Mouse (Mus musculus) right cerebral cortex, postnatal 36 days (tissue): ENCODE data around the gene Pgr.

Experiments used
- DNase-seq, 2 experiments: peaks; one replicate each; pipeline ENCODE4 v3.0.0; 2022; ENCODE audit warnings: low spot score in 2 of 2, mixed read lengths in 1 of 2

The Pgr gene

DNA sequence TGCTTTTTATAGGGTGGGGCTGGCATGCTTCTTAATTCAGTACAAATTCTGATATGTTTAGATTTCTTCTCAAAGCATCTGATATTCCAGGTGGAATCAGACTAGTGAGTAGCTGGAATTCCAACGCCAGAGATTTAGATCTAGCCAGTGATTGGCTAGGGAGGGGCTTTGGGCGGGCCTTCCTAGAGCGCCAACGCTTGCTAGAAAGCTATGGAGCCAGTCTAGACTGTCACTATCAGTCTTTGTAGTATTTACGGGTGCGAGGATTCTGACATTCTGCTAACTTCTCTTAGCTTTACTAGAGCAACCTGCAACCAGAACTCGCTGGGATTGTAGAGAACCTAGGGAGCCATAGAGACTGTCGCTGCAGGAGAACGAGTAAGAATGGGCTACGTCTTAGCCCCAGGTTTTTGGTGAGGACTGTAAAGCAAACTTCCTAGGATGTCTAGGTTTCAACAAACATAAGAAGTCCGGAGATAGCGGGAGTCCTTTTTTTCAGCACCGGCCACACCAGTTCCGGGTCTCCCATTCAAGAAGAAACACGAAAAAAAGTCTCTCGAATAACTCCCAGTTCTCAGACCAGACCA is at the start of gene Pgr:
Gene Pgr, plus strand, starts transcription at position 218 of the 587 bp plus-strand sequence.
- peak; percentile 8 to 44 for DNase-seq

DNA sequence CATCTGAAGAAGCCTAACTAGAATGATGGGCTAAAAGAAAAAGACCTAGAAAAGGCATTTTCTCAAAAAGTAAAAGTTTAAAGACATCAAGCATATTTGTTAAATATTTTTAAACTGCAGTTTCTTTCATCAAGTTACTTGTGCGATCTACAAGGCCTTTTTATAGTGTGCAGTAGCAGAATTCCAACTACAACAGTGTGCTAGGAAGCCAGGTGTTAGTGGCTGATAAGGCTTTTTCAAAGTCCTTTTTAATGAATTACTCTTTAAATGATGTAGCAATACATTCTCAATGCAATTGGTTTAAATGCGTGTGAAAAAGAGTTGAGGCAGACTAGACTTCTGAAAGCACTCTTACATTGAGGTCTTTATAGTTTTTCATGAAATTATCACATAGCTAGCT is 42.2 kb upstream of the Pgr start:
- no peak for DNase-seq

DNA sequence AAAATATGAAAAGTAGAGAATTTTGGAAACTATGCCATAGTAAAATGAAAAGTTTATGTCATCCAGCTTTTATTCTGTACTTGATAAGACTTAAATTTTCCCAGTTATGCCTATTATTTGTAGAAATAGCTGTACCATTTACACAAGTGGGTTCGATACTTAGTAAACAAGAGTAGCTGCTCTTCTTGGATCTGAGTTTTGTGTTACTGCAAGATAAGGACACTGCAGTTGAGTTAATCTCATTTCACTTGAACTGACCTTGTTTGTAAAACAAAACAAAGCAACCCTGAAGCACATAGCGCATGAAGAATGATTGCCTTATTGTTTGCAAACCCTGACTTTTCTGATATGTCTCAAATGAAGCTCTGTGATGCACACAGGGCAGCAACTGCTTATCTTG is 31.1 kb upstream of the Pgr start:
- no peak for DNase-seq

DNA sequence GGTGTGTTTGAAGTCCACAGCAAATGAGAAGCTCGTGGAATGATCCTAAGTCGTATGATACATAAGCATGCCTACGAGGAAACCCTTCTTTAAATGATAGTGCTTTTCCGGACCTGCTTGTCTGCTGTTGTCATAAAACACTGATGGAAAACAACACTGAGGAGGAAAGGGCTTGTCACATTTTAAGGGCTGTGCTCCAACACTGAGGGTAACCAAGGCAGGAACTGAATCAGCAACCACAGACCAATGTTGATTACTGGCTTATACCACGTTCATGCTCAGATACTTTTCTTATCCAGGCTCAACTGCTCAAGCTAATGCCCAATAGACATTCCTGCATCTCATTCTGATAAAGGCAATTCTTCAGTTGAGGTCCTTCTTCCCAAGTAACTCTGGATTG is 4.4 kb upstream of the Pgr start:
- DNase-seq = no peak

DNA sequence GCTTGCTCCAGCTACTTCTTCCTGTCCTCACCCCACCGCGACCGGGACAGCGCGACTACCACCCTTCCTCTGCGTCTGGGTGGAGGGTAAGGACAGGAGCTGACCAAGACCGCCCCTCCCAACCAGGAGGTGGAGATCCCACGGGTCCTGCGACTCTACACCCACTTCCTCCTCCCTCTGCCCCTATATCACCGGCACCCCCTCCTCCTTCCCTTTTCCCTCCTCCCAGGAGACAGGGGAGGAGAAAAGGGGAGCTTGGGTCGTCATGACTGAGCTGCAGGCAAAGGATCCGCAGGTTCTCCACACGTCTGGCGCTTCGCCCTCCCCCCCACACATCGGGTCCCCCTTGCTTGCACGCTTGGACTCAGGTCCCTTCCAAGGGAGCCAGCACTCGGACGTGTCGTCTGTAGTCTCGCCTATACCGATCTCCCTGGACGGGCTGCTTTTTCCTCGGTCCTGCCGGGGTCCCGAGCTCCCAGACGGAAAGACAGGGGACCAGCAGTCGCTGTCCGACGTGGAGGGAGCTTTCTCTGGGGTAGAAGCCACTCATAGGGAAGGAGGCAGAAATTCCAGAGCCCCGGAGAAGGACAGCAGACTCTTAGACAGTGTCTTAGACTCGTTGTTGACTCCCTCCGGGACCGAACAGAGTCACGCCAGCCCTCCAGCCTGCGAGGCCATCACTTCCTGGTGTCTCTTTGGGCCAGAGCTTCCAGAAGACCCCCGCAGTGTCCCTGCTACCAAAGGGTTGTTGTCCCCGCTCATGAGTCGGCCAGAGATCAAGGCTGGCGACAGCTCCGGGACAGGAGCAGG is 775 bp downstream of the Pgr start:
- DNase-seq = peak in 1 of 2 experiments; percentile 9

DNA sequence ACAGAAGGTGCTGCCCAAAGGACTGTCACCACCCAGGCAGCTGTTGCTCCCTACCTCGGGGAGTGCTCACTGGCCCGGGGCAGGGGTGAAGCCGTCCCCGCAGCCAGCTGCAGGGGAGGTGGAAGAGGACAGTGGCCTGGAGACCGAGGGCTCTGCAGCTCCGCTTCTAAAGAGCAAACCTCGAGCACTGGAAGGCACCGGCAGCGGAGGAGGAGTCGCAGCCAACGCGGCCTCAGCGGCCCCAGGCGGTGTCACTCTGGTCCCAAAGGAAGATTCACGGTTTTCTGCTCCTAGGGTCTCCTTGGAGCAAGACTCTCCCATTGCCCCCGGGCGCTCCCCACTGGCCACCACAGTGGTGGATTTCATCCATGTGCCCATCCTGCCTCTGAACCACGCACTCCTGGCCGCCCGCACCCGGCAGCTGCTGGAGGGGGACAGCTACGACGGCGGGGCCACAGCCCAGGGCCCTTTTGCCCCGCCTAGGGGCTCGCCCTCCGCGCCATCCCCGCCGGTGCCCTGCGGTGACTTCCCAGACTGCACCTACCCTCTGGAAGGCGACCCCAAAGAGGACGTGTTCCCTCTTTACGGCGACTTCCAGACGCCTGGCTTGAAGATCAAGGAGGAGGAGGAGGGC is 1.5 kb downstream of the Pgr start:
- DNase-seq = peak; percentile 7 to 23

DNA sequence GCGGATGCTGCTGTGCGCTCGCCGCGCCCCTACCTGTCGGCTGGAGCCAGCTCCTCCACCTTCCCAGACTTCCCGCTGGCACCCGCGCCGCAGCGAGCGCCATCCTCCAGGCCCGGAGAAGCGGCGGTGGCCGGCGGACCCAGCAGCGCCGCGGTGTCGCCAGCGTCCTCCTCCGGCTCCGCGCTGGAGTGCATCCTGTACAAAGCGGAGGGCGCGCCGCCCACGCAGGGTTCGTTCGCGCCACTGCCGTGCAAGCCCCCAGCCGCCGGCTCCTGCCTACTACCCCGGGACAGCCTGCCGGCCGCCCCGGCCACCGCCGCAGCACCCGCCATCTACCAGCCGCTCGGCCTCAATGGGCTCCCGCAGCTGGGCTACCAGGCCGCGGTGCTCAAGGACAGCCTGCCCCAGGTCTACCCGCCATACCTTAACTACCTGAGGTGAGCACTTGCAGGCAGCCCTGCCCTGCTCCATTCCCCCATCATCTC is 2.1 kb downstream of the Pgr start:
- peak; percentile 42 to 51 for DNase-seq

DNA sequence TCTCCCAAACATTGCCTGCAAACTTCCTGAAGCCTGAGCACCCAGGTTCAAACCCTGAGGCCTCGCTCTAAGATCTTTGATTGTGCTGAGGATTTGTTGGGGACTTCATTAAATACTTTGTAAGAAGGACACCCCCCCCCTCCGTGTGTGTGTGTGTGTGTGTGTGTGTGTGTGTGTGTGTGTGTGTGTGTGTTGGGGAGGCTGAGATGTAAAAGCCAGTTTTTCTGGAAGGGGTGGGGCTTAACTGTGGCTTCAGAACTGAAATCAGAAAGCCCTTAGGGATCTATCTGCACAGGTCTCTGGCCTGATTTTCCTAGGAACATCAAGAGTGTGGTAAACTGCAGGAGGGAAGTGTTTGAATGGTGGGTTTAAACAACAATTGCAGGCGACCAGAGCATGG is 2.6 kb downstream of the Pgr start:
- DNase-seq = no peak

DNA sequence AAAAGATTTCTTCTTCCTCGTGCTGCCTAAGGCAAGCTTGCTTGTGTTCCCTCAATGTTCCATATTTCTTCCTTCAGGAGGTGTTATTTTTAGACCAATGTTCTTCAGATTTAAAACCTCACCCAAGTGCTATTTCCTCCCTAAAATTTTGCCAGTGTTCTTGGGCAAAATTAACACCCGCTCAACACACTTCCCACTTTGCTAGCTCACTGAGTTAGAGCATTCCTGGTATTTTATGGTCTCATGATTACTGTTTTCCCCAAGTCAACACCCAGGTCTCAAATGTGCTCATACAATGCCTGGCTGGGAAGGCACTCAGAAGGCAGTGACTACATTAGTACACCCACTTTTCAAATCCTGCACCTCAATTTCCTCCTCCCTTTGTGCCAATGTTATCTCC is 27.9 kb downstream of the Pgr start:
- peak in 1 of 2 experiments; percentile 24 for DNase-seq

DNA sequence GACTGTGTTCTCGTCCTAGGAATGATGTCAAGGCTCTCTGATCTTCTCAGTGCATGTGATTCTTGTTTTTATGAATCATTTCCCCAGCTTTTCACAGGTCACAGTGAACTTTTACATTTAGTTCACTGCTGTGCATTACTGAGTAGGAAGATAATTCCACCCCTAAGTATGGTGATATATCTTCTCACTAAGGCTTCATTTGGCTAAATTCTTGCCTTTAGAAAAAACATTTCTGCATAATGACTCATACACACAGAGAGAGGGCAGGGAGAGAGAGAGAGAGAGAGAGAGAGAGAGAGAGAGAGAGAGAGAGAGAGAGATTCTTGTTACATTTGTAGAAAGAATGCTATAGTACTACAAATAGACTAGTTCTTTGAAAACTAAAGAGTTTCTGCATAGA is 38.1 kb downstream of the Pgr start:
- DNase-seq = no peak

DNA sequence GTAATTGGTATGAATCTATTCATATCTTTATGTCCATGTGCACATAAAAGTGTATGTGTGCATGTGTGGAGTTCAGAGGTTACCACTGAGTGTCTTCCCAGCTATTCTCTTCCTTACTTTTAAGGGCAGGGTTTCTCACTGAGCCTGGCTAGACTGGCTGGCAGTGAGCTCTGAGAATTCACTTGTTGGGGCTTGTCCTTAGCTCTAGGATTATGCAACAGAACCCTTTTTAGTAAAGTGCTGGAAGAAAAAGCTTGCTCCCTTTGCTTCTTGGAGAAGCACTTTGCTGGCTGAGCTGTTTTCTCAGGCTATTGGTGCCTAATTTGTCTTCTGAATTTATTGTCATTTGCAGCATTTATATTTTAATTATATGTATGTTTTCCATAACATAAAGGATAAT is 53.7 kb downstream of the Pgr start:
- DNase-seq = no peak

DNA sequence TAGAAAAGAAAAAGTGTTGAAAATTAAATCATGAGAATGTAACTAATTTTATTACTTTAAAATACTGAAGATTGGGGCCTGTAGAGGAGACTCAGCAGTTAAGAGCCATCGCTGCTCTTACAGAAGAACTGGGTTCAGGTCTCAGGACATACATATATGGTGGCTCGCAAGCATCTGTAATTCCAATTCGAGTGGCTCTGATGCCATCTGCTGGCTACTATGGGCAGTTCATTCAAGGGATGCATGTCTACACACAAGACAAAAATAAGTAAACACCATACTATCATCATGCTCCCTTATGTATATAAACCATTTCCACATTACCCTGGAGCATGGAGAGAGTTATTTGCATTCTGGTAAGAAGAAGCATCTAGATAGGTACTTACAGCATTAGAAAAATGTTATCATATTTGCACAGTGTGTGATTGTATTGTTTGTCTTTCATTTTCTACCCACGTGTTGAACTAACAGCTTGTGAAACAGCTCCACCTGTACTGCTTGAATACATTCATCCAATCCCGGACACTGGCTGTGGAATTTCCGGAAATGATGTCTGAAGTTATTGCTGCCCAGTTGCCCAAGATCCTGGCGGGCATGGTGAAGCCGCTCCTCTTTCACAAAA is 65.0 kb downstream of the Pgr start:
- peak; percentile 8 to 30 for DNase-seq

DNA sequence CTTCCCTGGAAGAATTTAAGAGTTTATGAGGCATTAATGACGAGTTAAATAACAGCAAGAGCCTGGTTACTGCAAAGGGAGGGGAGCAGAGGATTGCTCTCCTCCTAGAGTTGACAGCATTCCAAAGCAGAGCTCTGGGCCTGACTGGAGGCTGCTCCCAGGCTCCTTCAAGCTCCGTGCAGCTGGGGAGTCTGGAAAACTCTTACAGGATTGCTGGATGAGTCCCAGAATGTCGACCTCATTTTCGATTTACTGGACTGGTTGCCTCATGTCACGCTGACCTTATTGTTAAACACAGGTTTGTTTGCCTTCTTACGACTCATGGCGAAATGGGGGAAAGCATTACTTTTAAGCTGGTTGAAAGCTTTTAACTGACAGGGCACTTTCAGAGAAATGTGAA is 70.6 kb downstream of the Pgr start:
- DNase-seq = no peak

DNA sequence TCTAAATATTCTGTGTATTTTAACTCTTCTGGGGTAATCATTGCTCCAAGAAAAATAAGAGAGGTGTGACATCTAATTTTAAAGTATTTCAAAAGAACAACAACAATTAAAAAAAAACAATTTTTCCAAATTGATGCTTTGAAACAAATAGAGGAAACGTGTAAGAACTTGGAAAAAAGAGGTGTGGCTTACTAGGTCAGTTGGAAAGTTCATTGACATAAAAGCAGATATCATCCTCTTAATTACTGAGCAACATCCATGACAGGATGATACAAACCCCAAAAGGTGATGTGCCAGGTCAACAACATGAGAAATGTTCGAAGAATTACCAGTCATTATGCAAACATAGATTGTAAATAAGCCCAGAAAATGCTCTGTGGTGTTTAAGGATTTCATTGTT is 71.9 kb downstream of the Pgr start, which contains the start of gene Gm16485:
Gene Gm16485, plus strand, starts transcription at position 301 of the 400 bp plus-strand sequence.
- no peak for DNase-seq

DNA sequence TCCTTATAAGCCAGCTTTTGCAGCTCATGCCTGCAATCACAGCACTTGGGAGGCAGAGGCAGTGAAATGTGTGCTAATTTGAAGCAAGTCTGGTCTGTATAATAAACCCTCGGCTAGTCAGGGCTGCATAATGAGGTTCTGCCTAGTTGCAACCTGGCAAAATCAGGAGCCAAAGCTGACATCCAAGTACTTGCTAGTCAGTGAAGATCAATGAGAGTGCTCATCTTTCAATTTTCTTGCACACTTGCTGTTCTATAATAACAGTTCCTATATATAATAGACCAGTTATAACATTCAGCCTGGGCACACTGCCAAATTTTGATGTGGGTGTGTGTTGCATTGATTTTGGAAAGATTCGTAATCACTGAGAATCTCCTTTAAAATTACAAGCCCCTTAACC is 78.1 kb downstream of the Pgr start:
- DNase-seq = peak; percentile 29 to 47

DNA sequence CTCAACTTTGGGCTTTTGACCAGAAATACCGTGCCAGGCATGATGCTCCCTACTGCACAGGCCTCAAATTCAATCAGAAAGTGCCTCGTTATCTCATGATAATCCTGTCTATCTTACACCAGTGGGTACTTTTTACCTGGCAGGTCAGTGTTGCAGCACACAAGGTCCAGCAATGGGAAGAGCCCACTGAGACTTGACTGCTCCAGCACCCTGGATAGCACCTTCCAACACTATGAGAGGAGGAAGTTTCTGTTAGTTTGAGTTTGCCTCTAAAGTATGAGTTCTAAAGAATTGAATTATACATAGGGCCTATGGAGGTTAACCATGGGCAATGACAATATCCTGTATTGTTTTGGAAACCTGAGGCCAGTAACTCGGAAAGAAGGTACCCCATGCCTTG is 82.7 kb downstream of the Pgr start:
- DNase-seq = no peak

DNA sequence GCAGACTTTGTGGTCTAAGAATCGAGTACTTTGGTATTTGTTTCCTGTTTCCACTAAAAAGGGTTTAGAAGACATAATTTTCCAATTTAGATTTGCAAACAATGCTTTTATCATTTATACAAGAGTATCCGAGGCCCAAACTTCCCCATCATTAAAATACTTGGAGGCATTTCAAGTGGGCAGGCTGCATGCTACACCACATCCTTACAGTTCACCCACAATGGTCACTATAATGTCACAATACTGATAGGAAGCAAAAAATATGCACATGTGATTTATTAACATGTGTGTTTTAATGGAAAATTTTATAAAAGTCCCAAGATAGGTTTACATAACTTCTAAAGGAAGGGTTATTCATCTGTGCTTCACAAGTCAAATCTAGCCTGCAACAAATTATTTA is 96.9 kb downstream of the Pgr start:
- no peak for DNase-seq

DNA sequence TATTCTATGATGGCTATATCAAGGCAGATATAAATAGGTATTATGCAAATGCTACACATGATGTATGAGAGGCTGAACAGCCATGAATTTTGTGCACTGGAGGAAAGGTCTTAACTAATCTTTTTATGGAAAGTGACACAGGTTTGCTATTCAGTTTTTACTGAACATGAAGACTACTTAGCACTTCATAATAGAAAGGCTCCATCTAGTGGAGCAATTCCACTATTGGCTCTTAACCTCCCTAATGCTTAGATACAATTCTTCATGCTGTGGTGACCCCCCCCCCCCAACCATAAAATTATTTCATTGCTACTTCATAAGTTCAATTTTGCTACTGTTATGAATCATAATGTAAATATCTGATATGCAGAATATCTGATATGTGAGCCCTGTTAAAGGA is 101.5 kb downstream of the Pgr start:
- no peak for DNase-seq

DNA sequence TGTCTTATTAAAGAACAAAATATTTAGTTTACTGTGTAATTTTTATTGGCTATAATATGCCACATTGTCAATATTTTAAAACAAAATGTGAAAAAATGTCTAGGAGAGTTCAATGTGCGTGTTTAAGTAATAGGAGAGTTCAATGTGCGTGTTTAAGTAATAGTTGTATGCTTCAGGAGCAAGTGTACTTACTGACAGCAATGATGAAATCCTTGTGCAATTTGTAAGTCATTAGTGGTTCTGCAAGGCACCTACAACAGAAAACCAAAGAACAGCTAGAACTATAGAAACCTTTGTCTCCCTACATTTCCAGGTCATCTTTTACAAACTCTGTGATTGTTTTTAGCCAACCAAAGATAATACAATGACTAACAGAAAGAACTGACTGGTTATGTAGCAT is 115.5 kb downstream of the Pgr start:
- DNase-seq = no peak
